Mouse (Mus musculus): Measurements from ENCODE around the gene Ubac2. TPM values are rescaled to one million over a fixed set of nuclear protein-coding genes. Genes with fewer than 3 reads are reported as not detected.
A peak's percentile ranks its signal among the peaks of the same experiment; 100 is the strongest.

Ubac2 gene
- polyA plus RNA-seq, 1 experiment, result 19.1 TPM

DNA sequence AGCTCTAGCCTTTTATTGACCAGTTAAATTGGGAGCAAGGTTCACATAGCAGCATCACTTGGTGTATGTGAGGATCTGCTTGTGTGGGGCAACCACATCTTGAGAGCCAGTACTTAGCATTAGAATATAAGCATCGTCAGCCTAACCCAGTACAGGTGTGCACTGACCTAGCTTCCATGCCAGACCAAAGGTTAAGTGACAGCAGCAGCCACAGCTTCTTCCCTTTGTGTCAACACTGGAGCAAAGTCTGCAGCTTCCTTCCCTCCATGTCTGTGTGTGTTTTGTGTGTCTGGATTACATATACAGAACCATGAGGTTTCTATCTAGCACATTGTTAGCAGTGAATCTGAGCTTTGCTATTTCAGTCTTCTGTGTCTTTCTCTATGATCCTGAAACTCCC, 103.1 kb downstream of the Ubac2 start:
- no peak overlapping the region for H3K27ac ChIP-seq (replicated peaks; ENCODE audit: low read depth, low read length)
- peaks cover 12% of the 10 kb centered on the region for H3K4me1 ChIP-seq (ENCODE audit: control insufficient read depth, insufficient read depth, insufficient read length, low read length)
- H3K4me3 ChIP-seq (ENCODE audit: insufficient read depth, low read depth, low read length), result no peak overlapping the region

DNA sequence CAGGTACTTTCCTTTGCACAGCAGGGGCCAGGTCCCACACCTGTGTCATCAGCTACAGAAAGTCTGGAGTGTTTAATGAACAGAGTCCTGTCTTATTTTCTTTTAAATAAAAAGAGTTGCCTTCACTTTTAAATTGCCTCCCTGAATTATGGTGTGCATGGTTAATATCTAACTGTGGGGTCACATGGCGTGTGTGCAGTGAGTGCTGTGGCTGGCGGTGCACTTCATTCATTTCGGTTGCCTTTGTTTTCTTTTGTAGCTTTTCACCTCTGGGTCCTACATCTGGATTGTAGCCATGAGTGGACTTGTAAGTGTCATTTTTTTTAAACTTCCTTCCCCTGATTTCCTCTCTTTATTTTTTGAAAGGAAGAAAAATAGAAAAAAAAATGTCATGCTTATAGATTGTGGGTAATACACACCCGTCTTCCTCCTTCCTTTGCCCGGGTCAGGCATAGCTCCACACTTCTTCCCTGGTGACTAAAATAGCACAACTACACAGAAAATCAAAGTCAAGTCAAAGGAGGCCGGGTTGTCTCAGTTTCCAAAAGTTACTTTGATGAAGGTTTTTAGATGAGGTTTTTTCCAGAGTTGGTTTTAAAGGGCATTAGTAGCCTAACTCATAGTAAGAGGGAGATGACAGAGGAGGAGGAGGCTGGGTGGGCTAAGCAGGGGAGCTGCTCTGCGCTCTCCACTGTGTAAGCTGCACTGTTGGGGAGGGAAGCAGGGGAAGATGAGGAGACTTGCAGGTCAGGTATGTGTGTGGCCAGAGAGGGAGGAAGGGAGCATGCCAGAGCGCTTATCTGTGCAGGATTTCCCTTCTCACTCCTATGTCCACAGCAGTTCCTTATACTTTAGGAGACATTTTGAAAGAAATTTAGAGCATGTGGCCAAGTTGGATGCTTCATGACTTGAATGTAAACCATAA, 104.9 kb downstream of the Ubac2 start:
- Histone ChIP-seq H3K27ac (replicated peaks; ENCODE audit: low read depth, low read length) (peak overlapping the region; percentile 60; the same call in 1 of the 2 replicates), H3K4me3 (ENCODE audit: insufficient read depth, low read depth, low read length) (no peak overlapping the region), H3K4me1 (ENCODE audit: control insufficient read depth, insufficient read depth, insufficient read length, low read length) (peaks cover 12% of the 10 kb centered on the region)

DNA sequence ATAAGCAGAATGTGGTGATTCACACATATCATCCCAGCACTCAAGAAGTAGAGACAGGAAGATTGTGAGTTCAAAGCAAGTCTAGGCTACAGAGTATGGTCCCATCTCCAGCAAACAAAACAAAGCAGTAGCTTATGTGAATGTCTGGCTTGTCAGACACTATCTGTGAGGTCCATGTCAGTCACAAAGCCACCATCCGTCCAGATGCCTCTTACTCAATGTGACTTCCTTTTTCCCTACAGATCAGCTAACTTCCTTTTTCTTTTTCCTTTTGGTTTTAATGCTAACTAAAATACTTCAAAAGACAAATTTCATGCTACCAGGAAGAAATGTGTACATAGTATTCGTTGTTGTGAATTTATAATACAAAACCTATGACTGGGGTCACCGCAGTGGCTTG, 107.1 kb downstream of the Ubac2 start:
- peaks cover 12% of the 10 kb centered on the region for H3K4me1 ChIP-seq (ENCODE audit: control insufficient read depth, insufficient read depth, insufficient read length, low read length)
- peak overlapping the region; percentile 27; the same call in 1 of the 2 replicates for H3K27ac ChIP-seq (replicated peaks; ENCODE audit: low read depth, low read length)
- no peak overlapping the region for H3K4me3 ChIP-seq (ENCODE audit: insufficient read depth, low read depth, low read length)

DNA sequence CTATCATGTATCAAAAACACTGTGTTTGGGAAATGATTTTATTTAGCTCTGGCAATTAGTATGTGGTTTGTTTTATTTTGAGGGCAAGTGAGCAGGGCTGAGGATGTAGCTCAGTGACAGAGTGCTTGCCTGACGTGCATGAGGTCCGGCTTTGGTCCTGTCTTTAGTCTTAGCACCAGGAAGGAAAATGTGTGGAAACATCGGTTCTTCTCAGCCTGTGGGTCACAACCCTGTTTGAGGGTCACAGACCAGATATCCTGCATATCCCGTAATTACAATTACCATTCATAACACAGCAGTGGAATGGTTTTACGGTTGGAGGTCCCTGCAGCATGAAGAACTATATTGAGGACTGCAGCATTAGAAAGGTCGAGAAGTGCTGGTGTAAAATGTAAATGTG, 107.6 kb downstream of the Ubac2 start:
- H3K4me1 ChIP-seq (ENCODE audit: control insufficient read depth, insufficient read depth, insufficient read length, low read length), result peaks cover 12% of the 10 kb centered on the region
- H3K4me3 ChIP-seq (ENCODE audit: insufficient read depth, low read depth, low read length), result no peak overlapping the region
- peak overlapping the region; percentile 64 for H3K27ac ChIP-seq (replicated peaks; ENCODE audit: low read depth, low read length)

DNA sequence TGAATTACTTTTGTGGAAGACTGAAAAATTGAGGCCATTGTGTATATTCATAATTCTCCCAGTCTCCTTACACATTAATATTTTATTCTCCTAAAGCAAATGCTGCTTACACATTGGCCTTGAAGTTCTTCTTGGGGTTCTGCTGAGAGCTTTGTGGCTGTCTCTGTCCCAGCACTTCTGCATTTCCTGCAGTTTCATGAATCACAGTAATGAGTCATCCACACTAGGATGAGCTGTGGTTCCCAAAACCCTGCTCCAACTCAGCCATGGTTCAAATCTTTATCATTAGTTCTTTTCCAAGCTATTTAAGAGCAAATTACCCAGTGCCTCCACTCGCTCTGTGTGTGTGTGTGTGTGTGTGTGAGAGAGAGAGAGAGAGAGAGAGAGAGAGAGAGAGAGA, 108.9 kb downstream of the Ubac2 start:
- peak overlapping the region; percentile 67; the same call in 1 of the 2 replicates for H3K27ac ChIP-seq (replicated peaks; ENCODE audit: low read depth, low read length)
- H3K4me3 ChIP-seq (ENCODE audit: insufficient read depth, low read depth, low read length), result no peak overlapping the region
- H3K4me1 ChIP-seq (ENCODE audit: control insufficient read depth, insufficient read depth, insufficient read length, low read length), result peaks cover 19% of the 10 kb centered on the region

DNA sequence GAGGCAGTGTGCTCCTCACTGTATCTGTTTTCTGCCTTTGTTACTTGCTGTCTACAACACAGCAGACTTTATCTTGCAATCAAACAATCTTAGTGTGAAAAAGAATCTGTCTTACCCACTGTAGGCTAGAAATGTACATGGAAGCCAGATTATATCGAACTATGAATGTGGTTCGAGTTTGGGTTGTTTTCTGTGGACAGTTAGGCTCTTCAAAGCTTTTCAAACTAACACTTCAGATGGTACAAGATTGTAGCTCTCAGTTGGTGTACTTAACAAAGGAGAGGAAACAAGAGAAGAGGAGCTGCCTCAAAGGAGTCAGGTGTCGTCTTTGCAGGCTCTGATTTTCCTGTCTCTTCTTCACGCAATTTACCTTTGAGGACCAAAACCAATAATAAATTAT, 109.3 kb downstream of the Ubac2 start:
- H3K4me1 ChIP-seq (ENCODE audit: control insufficient read depth, insufficient read depth, insufficient read length, low read length), result peaks cover 19% of the 10 kb centered on the region
- no peak overlapping the region for H3K4me3 ChIP-seq (ENCODE audit: insufficient read depth, low read depth, low read length)
- peak overlapping the region; percentile 67; the same call in 1 of the 2 replicates for H3K27ac ChIP-seq (replicated peaks; ENCODE audit: low read depth, low read length)

DNA sequence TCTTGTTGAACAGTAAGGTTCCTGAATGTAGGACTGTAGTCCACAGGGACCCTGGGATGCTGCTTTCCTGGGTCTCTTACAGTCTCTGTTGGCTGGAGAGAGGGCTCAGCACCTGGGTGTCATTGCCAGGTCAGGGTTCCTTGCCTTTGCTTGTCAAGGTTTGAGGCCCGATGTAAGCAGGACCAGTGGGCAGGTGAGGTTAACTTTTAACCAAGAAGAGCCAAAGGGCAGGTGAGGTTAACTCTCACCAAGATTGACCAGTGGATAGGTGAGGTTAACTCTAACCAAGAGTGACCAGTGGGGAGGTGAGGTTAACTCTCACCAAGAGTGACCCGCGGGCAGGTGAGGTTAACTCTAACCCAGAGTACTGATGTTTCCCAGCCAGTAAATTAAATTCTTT, 110.9 kb downstream of the Ubac2 start:
- H3K27ac ChIP-seq (replicated peaks; ENCODE audit: low read depth, low read length), result no peak overlapping the region
- peaks cover 10% of the 10 kb centered on the region for H3K4me1 ChIP-seq (ENCODE audit: control insufficient read depth, insufficient read depth, insufficient read length, low read length)
- H3K4me3 ChIP-seq (ENCODE audit: insufficient read depth, low read depth, low read length), result no peak overlapping the region

DNA sequence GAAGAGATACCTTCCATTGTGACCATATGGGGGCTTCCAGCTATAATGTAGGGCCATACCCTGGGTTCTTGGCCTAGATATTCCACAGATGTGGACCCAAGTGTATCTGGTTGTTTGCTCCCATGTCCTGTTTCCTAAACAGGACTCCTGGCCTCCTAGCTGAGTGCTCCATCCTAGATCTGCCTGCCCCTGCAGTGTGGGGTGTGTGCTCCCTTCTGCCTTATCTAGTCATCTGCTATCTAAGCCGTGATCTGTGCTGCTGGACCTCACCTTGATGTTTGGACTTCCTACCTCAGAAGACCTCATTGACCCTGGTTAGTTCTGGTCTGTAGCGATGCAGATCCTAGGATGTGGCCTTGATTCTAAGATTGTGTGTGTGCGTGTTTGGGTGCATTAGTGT, 111.4 kb downstream of the Ubac2 start:
- Histone ChIP-seq H3K4me3 (ENCODE audit: insufficient read depth, low read depth, low read length) (no peak overlapping the region), H3K4me1 (ENCODE audit: control insufficient read depth, insufficient read depth, insufficient read length, low read length) (peaks cover 9% of the 10 kb centered on the region), H3K27ac (replicated peaks; ENCODE audit: low read depth, low read length) (no peak overlapping the region)

DNA sequence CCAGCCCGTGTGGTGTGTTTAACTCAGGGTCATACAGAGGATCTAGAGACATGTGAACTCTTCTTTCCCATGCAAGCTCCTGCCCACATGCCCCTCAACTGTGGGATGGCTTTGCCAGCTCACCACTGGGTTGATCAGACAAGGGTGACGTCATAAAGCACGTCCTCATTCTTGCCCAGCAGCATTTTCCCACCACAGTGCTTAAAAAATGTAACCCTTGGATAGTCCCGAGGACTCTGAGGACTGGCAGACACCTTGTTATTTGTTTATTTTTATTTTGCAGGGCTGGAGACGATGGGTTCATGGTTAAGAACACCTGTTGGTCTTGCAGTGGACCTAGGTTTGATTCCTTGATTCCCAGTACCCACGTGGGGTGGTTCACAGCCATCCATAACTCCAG, 112.5 kb downstream of the Ubac2 start:
- no peak overlapping the region for H3K4me3 ChIP-seq (ENCODE audit: insufficient read depth, low read depth, low read length)
- H3K4me1 ChIP-seq (ENCODE audit: control insufficient read depth, insufficient read depth, insufficient read length, low read length), result peaks cover 9% of the 10 kb centered on the region
- no peak overlapping the region for H3K27ac ChIP-seq (replicated peaks; ENCODE audit: low read depth, low read length)

DNA sequence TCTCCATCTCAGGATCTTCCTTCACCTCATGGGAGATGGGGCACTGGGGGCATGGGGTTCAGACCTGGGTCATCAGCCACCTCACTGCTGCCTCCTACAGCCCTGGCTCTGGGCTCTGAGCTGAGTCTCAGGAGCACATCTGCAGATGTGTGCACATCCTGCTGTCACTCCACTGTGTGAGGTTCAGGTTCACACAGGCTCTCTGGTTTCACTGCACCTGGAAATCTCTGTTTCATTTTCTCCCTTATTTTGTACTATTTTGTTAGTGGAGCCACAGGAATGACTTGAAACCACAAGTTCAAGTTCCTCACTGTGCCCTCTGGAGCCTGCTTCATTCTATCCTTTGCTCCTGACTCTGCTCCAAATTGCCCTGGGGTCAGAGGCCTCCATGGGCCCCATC, 113.5 kb downstream of the Ubac2 start:
- peaks cover 8% of the 10 kb centered on the region for H3K4me1 ChIP-seq (ENCODE audit: control insufficient read depth, insufficient read depth, insufficient read length, low read length)
- H3K4me3 ChIP-seq (ENCODE audit: insufficient read depth, low read depth, low read length), result no peak overlapping the region
- no peak overlapping the region for H3K27ac ChIP-seq (replicated peaks; ENCODE audit: low read depth, low read length)

DNA sequence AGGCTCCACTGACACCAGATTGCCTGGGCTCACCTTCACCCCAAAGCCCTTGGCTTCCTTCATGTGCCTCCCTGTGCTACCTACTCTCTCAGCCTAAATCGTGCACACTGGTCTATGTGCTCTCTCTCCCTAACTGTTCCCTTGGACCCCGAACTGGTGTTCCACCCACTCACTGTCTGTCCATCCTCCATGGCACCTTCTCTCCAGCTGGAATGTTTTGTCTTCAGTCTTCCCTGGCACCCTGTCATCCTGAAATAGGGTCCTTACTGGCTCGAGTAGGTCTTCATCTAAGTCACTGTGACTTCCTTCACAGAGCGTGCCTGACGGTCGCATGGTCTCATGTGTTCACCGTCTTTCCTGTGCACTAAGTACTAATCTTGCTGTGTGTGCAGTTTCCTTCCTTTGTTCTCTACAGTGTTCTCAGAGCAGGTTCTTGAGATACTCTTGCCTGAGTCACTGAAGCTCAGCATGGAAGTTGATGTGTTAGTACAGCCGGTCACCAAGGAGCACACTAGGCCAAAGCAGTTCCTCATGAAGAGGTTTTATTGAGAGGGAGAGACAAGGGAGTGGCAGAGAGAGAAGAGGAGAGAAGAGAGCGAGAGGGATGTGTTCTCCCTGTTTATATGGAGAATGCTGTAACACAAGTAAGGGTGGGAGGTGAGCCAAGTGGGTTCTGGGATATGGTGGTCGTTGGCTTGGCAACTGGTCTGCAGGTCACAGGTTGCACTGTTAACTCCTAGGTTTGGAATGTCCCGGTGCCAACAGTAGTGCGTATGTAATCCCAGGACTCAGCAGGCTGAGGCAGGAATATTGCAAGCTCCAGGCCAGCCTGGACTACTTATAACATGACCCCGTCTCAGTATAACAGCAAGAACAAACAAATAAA, 114.2 kb downstream of the Ubac2 start:
- peaks cover 8% of the 10 kb centered on the region for H3K4me1 ChIP-seq (ENCODE audit: control insufficient read depth, insufficient read depth, insufficient read length, low read length)
- no peak overlapping the region for H3K4me3 ChIP-seq (ENCODE audit: insufficient read depth, low read depth, low read length)
- no peak overlapping the region for H3K27ac ChIP-seq (replicated peaks; ENCODE audit: low read depth, low read length)

DNA sequence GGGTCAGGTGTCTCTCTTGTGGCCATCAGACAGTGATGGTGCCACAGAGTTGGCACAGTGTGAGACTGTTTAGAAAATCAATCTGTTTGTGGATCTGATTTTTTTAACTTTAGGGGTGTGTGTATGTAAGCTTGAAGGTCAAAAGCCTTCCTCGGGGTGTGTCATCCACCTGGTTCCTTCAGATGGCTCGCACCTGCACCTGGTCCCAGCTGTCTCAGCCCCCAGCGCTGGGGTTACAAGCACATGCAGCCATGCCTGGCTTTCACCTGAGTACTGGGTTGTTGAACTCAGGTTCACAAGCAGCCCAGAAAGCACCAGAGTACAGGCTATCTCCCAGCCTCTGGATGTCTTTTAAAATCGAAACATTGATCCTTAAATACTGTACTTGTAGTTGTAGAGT, 115.2 kb downstream of the Ubac2 start:
- peaks cover 8% of the 10 kb centered on the region for H3K4me1 ChIP-seq (ENCODE audit: control insufficient read depth, insufficient read depth, insufficient read length, low read length)
- H3K27ac ChIP-seq (replicated peaks; ENCODE audit: low read depth, low read length), result no peak overlapping the region

DNA sequence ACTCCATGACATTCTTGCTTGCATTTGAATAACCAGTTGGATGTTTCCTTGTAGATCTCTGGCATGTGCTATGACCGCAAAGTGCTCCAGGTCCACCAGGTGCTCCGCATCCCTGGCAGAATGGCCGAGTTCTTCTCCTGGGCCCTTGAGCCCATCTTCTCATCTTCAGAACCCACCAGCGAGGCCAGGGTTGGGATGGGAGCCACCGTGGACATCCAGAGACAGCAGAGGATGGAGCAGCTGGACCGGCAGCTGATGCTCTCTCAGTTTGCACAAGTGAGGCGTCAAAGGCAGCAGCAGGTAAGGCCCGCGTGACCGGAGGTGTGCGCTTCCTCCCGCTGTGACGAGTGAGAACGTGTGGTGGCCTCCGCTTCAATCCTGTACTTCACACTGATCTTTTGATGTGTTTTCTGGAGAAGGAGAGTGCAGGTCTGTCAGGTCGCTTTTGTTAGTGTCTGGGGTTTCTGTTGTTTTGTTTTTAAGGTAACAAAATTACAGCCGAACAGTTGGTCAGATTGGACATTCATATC, 115.8 kb downstream of the Ubac2 start:
- Histone ChIP-seq H3K27ac (replicated peaks; ENCODE audit: low read depth, low read length) (no peak overlapping the region), H3K4me1 (ENCODE audit: control insufficient read depth, insufficient read depth, insufficient read length, low read length) (peaks cover 8% of the 10 kb centered on the region), H3K4me3 (ENCODE audit: insufficient read depth, low read depth, low read length) (no peak overlapping the region)

More for the DNA sequence above, 115.2 kb downstream of the Ubac2 start:
- H3K4me3 ChIP-seq (ENCODE audit: insufficient read depth, low read depth, low read length), result no peak overlapping the region

DNA sequence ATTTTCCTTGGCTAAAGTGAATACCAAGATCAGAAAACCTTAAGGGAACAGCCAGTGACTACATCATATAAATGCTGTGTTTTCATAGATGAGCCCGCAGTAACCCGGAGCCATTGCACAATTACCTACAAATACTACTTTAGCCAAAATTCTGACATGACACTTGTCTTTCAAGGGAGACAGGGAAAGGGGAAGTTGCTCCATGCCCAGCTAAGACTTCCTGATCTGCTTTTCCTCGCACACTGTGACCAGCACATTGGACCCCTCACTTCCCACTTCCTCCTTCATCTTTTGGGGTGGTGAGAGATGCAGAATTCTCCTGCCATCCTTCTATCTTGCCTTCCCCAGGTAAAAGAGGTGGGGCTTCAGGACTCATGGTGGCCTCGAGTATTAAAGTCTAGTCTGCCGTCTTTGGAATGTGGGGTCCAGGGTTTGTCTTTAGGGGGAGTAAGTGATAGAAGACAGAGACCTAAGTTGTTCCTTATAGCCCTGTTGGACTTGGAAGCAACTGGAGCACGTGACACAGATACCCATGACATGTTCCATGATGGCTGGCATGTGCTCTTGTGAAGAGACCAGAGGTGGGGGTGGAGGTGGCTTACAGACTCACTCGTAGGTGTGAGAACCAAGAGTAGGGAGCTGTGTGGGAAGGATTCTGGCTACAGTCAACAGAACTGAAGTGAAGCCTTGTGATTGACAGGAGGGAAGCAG, 116.6 kb downstream of the Ubac2 start:
- Histone ChIP-seq H3K27ac (replicated peaks; ENCODE audit: low read depth, low read length) (0 out of 2 replicates have a peak overlapping the region, but pooled peaks have one; percentile 5), H3K4me1 (ENCODE audit: control insufficient read depth, insufficient read depth, insufficient read length, low read length) (peaks cover 8% of the 10 kb centered on the region), H3K4me3 (ENCODE audit: insufficient read depth, low read depth, low read length) (no peak overlapping the region)

DNA sequence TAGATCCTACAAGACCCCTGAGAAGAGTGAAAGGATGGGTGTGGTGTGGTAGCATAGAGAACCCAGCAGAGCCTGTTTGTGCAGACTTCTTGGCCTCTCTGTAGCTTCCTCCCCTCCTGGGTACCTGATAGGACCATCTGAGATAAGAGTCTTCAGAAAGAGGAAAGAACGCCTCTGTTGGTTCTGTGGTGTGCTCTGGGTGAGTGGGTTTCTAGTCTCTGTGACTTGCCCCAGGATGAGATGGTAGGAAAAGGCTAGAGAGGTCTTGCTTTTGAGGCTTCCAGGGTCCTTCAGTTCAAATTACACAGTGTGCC, 117.1 kb downstream of the Ubac2 start:
- Histone ChIP-seq H3K27ac (replicated peaks; ENCODE audit: low read depth, low read length) (0 out of 2 replicates have a peak overlapping the region, but pooled peaks have one; percentile 5), H3K4me3 (ENCODE audit: insufficient read depth, low read depth, low read length) (no peak overlapping the region), H3K4me1 (ENCODE audit: control insufficient read depth, insufficient read depth, insufficient read length, low read length) (peaks cover 8% of the 10 kb centered on the region)

Data from brown adipose tissue, adult 24 weeks (tissue).